Mouse (Mus musculus) hindbrain, embryonic 11.5 days (tissue): Measurements from ENCODE around the gene Tbc1d10c. TPM values are rescaled to one million over a fixed set of nuclear protein-coding genes. Genes with fewer than 3 reads are reported as not detected.
A peak's percentile ranks its signal among the peaks of the same experiment; 100 is the strongest.

Experiments
- ATAC-seq: fragments of 200-750 bp; cut with Nextera tagmentation; 2 replicates; pipeline ENCODE4 v1.8.0; 2017; ENCODE audit warnings: mild to moderate bottlenecking, moderate TSS enrichment, moderate library complexity; ENCODE audit not compliant: low FRiP score
- DNase-seq: peaks from one replicate; pipeline ENCODE4 v3.0.0-alpha.2; 2015; ENCODE audit warnings: low spot score
- H3K27ac ChIP-seq: fragments of 300-500 bp; sonication (generic); 2 replicates; pipeline ENCODE4 v1.5.1; 2014; ENCODE audit warnings: mild to moderate bottlenecking, low read depth, low read length
- H3K27me3 ChIP-seq: fragments of 300-500 bp; sonication (generic); 2 replicates; pipeline ENCODE4 v1.6.1; 2014; ENCODE audit warnings: mild to moderate bottlenecking, low read length, moderate library complexity, mixed read lengths; ENCODE audit not compliant: control insufficient read depth, insufficient read depth
- H3K36me3 ChIP-seq: fragments of 300-500 bp; sonication (generic); 2 replicates; pipeline ENCODE4 v1.6.1; 2014; ENCODE audit warnings: mild to moderate bottlenecking, low read length, moderate library complexity, mixed read lengths; ENCODE audit not compliant: control insufficient read depth, insufficient read depth
- H3K4me1 ChIP-seq: fragments of 300-500 bp; sonication (generic); replicated peaks from 2 replicates; pipeline ENCODE4 v1.6.1; 2014; ENCODE audit warnings: low read length, mixed read lengths; ENCODE audit not compliant: control insufficient read depth, insufficient read depth
- H3K4me2 ChIP-seq: fragments of 300-500 bp; sonication (generic); replicated peaks from 2 replicates; pipeline ENCODE4 v1.6.1; 2014; ENCODE audit warnings: mild to moderate bottlenecking, low read depth, low read length
- H3K4me3 ChIP-seq: fragments of 300-500 bp; sonication (generic); 2 replicates; pipeline ENCODE4 v1.5.1; 2014; ENCODE audit warnings: low read depth, low read length
- H3K9ac ChIP-seq: fragments of 300-500 bp; sonication (generic); 2 replicates; pipeline ENCODE4 v1.6.1; 2014; ENCODE audit warnings: low read depth, low read length
- H3K9me3 ChIP-seq: fragments of 300-500 bp; sonication (generic); 2 replicates; pipeline ENCODE4 v1.6.1; 2016; ENCODE audit warnings: low read length; ENCODE audit not compliant: control insufficient read depth
- WGBS: fragments of 180-500 bp; shearing (Covaris S2); extraction: QIAGEN DNeasy Blood & Tissue Kit; methylation state at CpG from one replicate; pipeline ENCODE4 v1.1.7; 2014; 5-methylcytosine and 5-hydroxymethylcytosine counted together
- polyA plus RNA-seq: library from polyadenylated mRNA; unstranded; fragments of >200 nt; fragmentation: Nextera tagmentation; extraction: Ambion mirVana; gene quantifications from 2 replicates; pipeline ENCODE4 v1.2.1, GENCODE M21; 2014

The Tbc1d10c gene
- polyA plus RNA-seq, 1 experiment from 2014 or later = 0.79 TPM

GRCm38 (mm10) chr19:4213524-4213974 is 22.5 kb upstream of the Tbc1d10c start:
- Histone ChIP-seq H3K27ac (no peak overlapping the region), H3K9ac (no peak overlapping the region), H3K4me3 (no peak overlapping the region), H3K9me3 (no peaks in the 10 kb centered on the region), H3K4me2 (no peak overlapping the region), H3K27me3 (peaks cover 43% of the 10 kb centered on the region), H3K36me3 (no peaks in the 10 kb centered on the region), H3K4me1 (peaks cover 11% of the 10 kb centered on the region)
- DNase-seq (no peak), ATAC-seq (no peak)
- WGBS = under 1% methylated on average over 9 of the region's 9 CpGs

- no peak for DNase-seq
- H3K4me3 ChIP-seq = no peak overlapping the region
- peaks cover 11% of the 10 kb centered on the region for H3K4me1 ChIP-seq
- no peaks in the 10 kb centered on the region for H3K36me3 ChIP-seq
- no peak overlapping the region for H3K4me2 ChIP-seq
- no peaks in the 10 kb centered on the region for H3K9me3 ChIP-seq
- no peak overlapping the region for H3K9ac ChIP-seq
- H3K27me3 ChIP-seq = peaks cover 42% of the 10 kb centered on the region
- no peak for ATAC-seq
- H3K27ac ChIP-seq = no peak overlapping the region
- 23% methylated on average over 4 of the region's 4 CpGs for WGBS
Measured at GRCm38 (mm10) chr19:4211891-4212588, 21.0 kb upstream of the Tbc1d10c start.

DNA sequence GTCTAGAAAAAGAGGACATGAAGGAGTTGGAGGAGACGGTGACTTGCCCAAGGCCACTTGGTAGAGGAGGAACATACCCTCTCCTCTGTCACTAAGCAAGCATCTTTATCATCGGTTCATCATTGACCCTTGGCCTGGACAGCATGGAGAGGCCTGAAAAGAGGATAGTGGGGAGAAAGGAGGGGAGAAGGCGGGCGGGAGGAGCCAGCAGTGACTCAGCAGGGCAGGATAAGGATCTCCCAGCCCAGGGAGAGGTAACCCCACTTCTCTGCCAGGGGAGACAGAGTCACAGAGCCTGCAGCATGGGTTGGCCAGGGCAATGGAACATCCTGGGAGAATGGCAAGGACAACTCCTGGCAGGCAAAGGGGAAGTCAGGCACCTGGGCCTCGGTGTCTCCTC is 17.5 kb upstream of the Tbc1d10c start:
- Histone ChIP-seq H3K4me1 (peaks cover 2% of the 10 kb centered on the region), H3K9ac (no peak overlapping the region), H3K27me3 (peaks cover 15% of the 10 kb centered on the region), H3K4me2 (no peak overlapping the region), H3K4me3 (no peak overlapping the region), H3K36me3 (no peaks in the 10 kb centered on the region), H3K27ac (no peak overlapping the region), H3K9me3 (no peaks in the 10 kb centered on the region)
- DNase-seq (no peak), ATAC-seq (no peak)
- WGBS = 74% methylated on average over 5 of the region's 5 CpGs

GRCm38 (mm10) chr19:4206971-4207370 is 15.9 kb upstream of the Tbc1d10c start:
- Histone ChIP-seq H3K36me3 (no peaks in the 10 kb centered on the region), H3K4me3 (no peak overlapping the region), H3K27me3 (no peaks in the 10 kb centered on the region; the same call in none of the 2 replicates), H3K4me2 (no peak overlapping the region), H3K27ac (no peak overlapping the region), H3K9ac (no peak overlapping the region), H3K9me3 (no peaks in the 10 kb centered on the region), H3K4me1 (peaks cover 4% of the 10 kb centered on the region)
- ATAC-seq (no peak), DNase-seq (peak; percentile 78)
- 6% methylated on average over 2 of the region's 2 CpGs for WGBS

DNA sequence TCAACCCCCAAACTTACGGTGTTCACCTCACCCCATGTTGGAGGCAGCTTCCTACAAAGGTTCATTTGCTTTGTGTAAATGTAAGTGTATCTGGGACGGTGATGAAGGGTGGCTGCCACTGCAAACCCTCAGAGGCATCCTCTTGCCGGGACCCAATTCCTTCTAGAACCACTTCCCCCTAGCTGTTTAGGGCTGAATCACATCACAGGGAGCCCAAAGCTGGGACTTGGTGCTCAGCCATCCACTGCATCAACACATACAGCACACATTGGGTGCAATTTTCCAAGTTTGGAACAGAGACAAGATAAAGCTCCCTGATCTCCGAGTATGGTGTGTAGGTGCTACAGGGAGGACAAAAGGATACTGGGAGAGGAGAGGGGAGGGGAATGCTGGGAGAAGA is 13.8 kb upstream of the Tbc1d10c start:
- H3K27ac ChIP-seq = no peak overlapping the region
- no peak overlapping the region for H3K4me3 ChIP-seq
- 74% methylated on average over 4 of the region's 4 CpGs for WGBS
- H3K4me2 ChIP-seq = no peak overlapping the region
- no peaks in the 10 kb centered on the region for H3K36me3 ChIP-seq
- no peaks in the 10 kb centered on the region for H3K9me3 ChIP-seq
- ATAC-seq (no peak), DNase-seq (no peak)
- H3K27me3 ChIP-seq = no peaks in the 10 kb centered on the region; the same call in none of the 2 replicates
- H3K4me1 ChIP-seq = peaks cover 13% of the 10 kb centered on the region
- H3K9ac ChIP-seq = no peak overlapping the region

DNA sequence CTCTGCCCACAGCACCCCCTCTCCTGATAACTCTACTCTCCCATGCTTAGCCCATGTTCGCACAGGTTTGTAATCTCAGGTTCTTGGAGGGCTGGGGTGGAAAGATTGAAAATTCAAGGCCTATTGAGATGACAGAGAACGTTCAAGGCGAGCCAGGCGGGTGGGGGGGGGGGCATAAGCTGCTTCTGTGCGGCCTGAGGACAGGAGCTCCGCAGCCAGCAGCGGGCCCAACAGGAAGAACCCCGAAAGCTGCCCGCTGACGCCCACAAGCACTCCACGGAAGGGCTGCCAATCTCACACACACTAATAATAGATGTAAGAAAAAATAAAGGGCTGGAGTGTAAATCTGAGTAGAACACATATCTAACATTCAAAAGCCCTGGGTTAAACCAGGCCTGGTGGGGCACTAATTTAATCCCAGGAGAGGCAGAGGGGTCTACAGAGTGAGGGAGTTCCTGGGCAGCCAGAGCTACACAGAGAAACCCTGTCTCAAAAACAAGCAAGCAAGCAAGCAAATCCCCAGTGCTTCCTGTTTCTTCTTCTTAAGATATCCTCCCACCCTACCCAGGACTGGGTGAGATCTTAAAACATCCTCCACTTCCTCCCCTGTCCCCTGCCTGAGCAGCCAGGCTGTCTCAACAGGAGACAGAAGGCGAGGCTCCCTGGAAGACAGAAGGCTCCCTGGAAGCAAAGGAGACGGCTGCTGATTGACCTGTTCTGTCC is 12.7 kb upstream of the Tbc1d10c start:
- whole genome bisulfite sequencing = 67% methylated on average over 13 of the region's 13 CpGs
- Histone ChIP-seq H3K27me3 (no peaks in the 10 kb centered on the region; the same call in none of the 2 replicates), H3K36me3 (no peaks in the 10 kb centered on the region), H3K4me2 (no peak overlapping the region), H3K4me3 (no peak overlapping the region), H3K9ac (no peak overlapping the region), H3K9me3 (no peaks in the 10 kb centered on the region), H3K27ac (no peak overlapping the region), H3K4me1 (peaks cover 13% of the 10 kb centered on the region)
- ATAC-seq = no peak
- DNase-seq = no peak

DNA sequence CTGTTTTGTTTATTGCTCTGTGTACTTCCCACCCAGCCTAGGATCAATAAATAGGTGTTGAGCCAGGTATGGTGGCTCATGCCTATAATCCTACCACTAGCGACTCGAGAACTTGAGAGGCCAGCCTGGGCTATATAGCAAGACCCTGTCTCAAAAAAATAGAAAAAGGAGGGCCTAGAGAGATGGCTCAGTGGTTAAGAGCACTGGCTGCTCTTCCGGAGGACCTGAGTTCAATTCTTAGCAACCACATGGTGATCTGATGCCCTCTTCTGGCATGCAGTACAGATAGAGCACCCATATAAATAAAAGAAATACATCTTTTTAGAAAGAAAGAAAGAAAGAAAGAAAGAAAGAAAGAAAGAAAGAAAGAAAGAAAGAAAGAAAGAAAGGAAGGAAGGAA is 12.1 kb upstream of the Tbc1d10c start:
- Histone ChIP-seq H3K4me3 (no peak overlapping the region), H3K4me1 (peaks cover 13% of the 10 kb centered on the region), H3K27ac (no peak overlapping the region), H3K9ac (no peak overlapping the region), H3K4me2 (no peak overlapping the region), H3K9me3 (no peaks in the 10 kb centered on the region), H3K36me3 (no peaks in the 10 kb centered on the region), H3K27me3 (no peaks in the 10 kb centered on the region; the same call in none of the 2 replicates)
- ATAC-seq (no peak), DNase-seq (no peak)
- WGBS = 72% methylated on average over 3 of the region's 3 CpGs

- H3K4me3 ChIP-seq = peak overlapping the region; percentile 68
- ATAC-seq = peak; percentile 31
Measured at GRCm38 (mm10) chr19:4202149-4202548, 11.1 kb upstream of the Tbc1d10c start.

More at GRCm38 (mm10) chr19:4202149-4202548, 11.1 kb upstream of the Tbc1d10c start:
- Histone ChIP-seq H3K27ac (no peak overlapping the region), H3K4me2 (peak overlapping the region; percentile 97), H3K36me3 (no peaks in the 10 kb centered on the region), H3K27me3 (no peaks in the 10 kb centered on the region; the same call in none of the 2 replicates), H3K4me1 (peaks cover 13% of the 10 kb centered on the region), H3K9me3 (no peaks in the 10 kb centered on the region), H3K9ac (peak overlapping the region; percentile 80)
- DNase-seq = no peak
- 33% methylated on average over 7 of the region's 7 CpGs for WGBS
